Mouse (Mus musculus) brain, embryonic 14.5 days (tissue): ENCODE results near the gene Igf1r.

Experiments used
- CTCF ChIP-seq: fragments of 200-500 bp; IDR thresholded peaks from 2 replicates; pipeline ENCODE4 v1.5.1; 2012; ENCODE audit warnings: inconsistent platforms, mild to moderate bottlenecking, moderate library complexity, borderline replicate concordance; ENCODE audit not compliant: insufficient read depth, insufficient read length; ENCODE audit errors: extremely low read depth
- POLR2A ChIP-seq: fragments of 200-500 bp; IDR thresholded peaks from 2 replicates; pipeline ENCODE4 v1.6.1; 2012; ENCODE audit warnings: mild to moderate bottlenecking, inconsistent platforms, borderline replicate concordance; ENCODE audit not compliant: poor library complexity, insufficient read depth, insufficient read length, severe bottlenecking; ENCODE audit errors: extremely low read depth

DNA sequence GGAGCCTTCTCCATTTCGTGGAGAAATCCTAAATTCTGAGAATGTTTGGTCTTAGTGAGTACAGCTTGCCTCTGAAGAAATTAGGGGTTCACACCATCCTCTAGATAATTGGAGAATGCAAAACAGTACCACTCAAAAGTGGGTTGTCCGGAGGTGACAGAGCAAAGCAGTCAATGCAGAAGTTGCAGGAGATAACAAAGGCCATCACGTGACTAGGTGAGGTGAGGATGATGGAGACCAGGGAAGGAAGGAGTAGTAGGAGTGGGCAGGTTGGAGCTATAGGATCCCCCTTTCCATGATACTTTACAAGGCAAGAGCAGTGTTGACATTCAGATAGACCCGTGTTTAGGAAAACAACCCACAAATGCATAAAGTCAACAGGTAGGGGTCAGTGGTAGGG lies 41.0 kb downstream of the Igf1r start:
- TF ChIP-seq CTCF (no peak), POLR2A (no peak)
